Mouse (Mus musculus): Measurements from ENCODE around the gene Nrgn. TPM values are rescaled to one million over a fixed set of nuclear protein-coding genes. Genes with fewer than 3 reads are reported as not detected.
A peak's percentile ranks its signal among the peaks of the same experiment; 100 is the strongest.

Gene Nrgn
- total and polyA plus RNA-seq, 3 experiments, result 4.0 to 27.2 (median 21.7) TPM

- Histone ChIP-seq H3K36me3 (ENCODE audit: control insufficient read depth, insufficient read depth, low read length) (no peaks in the 10 kb centered on the region), H3K27ac (no peak overlapping the region), H3K79me2 (replicated peaks; ENCODE audit: control insufficient read depth, insufficient read depth, low read length) (no peaks in the 10 kb centered on the region), H3K4me3 (no peak overlapping the region), H3K9ac (ENCODE audit: low read depth, low read length) (no peak overlapping the region), H3K27me3 (ENCODE audit: control insufficient read depth, insufficient read depth, low read length) (no peaks in the 10 kb centered on the region), H3K4me1 (ENCODE audit: control insufficient read depth, insufficient read depth, low read length) (no peaks in the 10 kb centered on the region; the same call in 1 of the 2 replicates)
- WGBS, result 91% methylated on average over 2 of the region's 2 CpGs
- no peak for DNase-seq
- TF ChIP-seq CTCF (IDR thresholded peaks at IDR 0.05) (no peak), EP300 (IDR thresholded peaks at IDR 0.05; ENCODE audit: insufficient read depth, low read depth, low read length) (no peak), POLR2A (IDR thresholded peaks at IDR 0.05; ENCODE audit: insufficient read depth, low read depth, low read length) (no peak)
- intact Hi-C loops (cut with DNase I), result no loop called here
Measured at GRCm38 (mm10) chr9:37560617-37561016, 7.9 kb upstream of the Nrgn start.

GRCm38 (mm10) chr9:37556366-37556765, 3.7 kb upstream of the Nrgn start:
- H3K4me3 ChIP-seq, result no peak overlapping the region
- H3K27me3 ChIP-seq (ENCODE audit: control insufficient read depth, insufficient read depth, low read length), result no peaks in the 10 kb centered on the region
- H3K4me1 ChIP-seq (ENCODE audit: control insufficient read depth, insufficient read depth, low read length), result peaks cover 4% of the 10 kb centered on the region
- H3K27ac ChIP-seq, result no peak overlapping the region
- no peak for TF ChIP-seq POLR2A (IDR thresholded peaks at IDR 0.05; ENCODE audit: insufficient read depth, low read depth, low read length)
- TF ChIP-seq CTCF (IDR thresholded peaks at IDR 0.05), result no peak
- TF ChIP-seq EP300 (IDR thresholded peaks at IDR 0.05; ENCODE audit: insufficient read depth, low read depth, low read length), result no peak
- no peaks in the 10 kb centered on the region for H3K79me2 ChIP-seq (replicated peaks; ENCODE audit: control insufficient read depth, insufficient read depth, low read length)
- intact Hi-C loops (cut with DNase I), result no loop called here
- H3K36me3 ChIP-seq (ENCODE audit: control insufficient read depth, insufficient read depth, low read length), result no peaks in the 10 kb centered on the region
- WGBS, result 87% methylated on average over 3 of the region's 3 CpGs
- no peak overlapping the region for H3K9ac ChIP-seq (ENCODE audit: low read depth, low read length)
- no peak for DNase-seq

GRCm38 (mm10) chr9:37554838-37555748, 2.4 kb upstream of the Nrgn start, which contains the start of gene Siae:
Siae (plus strand) TSS chr9:37555698.
- no peak within 1 kb of the TSS for H3K27ac ChIP-seq
- no peak within 1 kb of the TSS for H3K4me3 ChIP-seq
- no peak for DNase-seq
- 27% methylated on average over 7 of the region's 7 CpGs for WGBS
- TF ChIP-seq POLR2A (IDR thresholded peaks at IDR 0.05; ENCODE audit: insufficient read depth, low read depth, low read length) (no peak), CTCF (IDR thresholded peaks at IDR 0.05) (no peak), EP300 (IDR thresholded peaks at IDR 0.05; ENCODE audit: insufficient read depth, low read depth, low read length) (no peak)
- no peaks in the 10 kb centered on the region for H3K36me3 ChIP-seq (ENCODE audit: control insufficient read depth, insufficient read depth, low read length)
- H3K4me1 ChIP-seq (ENCODE audit: control insufficient read depth, insufficient read depth, low read length), result peaks cover 4% of the 10 kb centered on the region
- no peaks in the 10 kb centered on the region for H3K27me3 ChIP-seq (ENCODE audit: control insufficient read depth, insufficient read depth, low read length)
- no peaks in the 10 kb centered on the region for H3K79me2 ChIP-seq (replicated peaks; ENCODE audit: control insufficient read depth, insufficient read depth, low read length)
- H3K9ac ChIP-seq (ENCODE audit: low read depth, low read length), result no peak within 1 kb of the TSS
- intact Hi-C loops (cut with DNase I), result no loop called here

- DNase-seq, result no peak
- H3K27ac ChIP-seq, result no peak overlapping the region
- no peak overlapping the region for H3K4me3 ChIP-seq
- no peak overlapping the region for H3K9ac ChIP-seq (ENCODE audit: low read depth, low read length)
- H3K4me1 ChIP-seq (ENCODE audit: control insufficient read depth, insufficient read depth, low read length), result peaks cover 4% of the 10 kb centered on the region
- H3K27me3 ChIP-seq (ENCODE audit: control insufficient read depth, insufficient read depth, low read length), result no peaks in the 10 kb centered on the region
- H3K79me2 ChIP-seq (replicated peaks; ENCODE audit: control insufficient read depth, insufficient read depth, low read length), result no peaks in the 10 kb centered on the region
- intact Hi-C loops (cut with DNase I), result no loop called here
- WGBS, result 78% methylated on average over 1 of the region's 1 CpGs
- TF ChIP-seq POLR2A (IDR thresholded peaks at IDR 0.05; ENCODE audit: insufficient read depth, low read depth, low read length) (no peak), EP300 (IDR thresholded peaks at IDR 0.05; ENCODE audit: insufficient read depth, low read depth, low read length) (no peak), CTCF (IDR thresholded peaks at IDR 0.05) (no peak)
- no peaks in the 10 kb centered on the region for H3K36me3 ChIP-seq (ENCODE audit: control insufficient read depth, insufficient read depth, low read length)
Measured at GRCm38 (mm10) chr9:37554279-37554678, 1.6 kb upstream of the Nrgn start.

GRCm38 (mm10) chr9:37551751-37552531, 763 bp downstream of the Nrgn start:
- H3K27ac ChIP-seq, result no peak overlapping the region
- H3K36me3 ChIP-seq (ENCODE audit: control insufficient read depth, insufficient read depth, low read length), result no peaks in the 10 kb centered on the region
- TF ChIP-seq POLR2A (IDR thresholded peaks at IDR 0.05; ENCODE audit: insufficient read depth, low read depth, low read length) (no peak), CTCF (IDR thresholded peaks at IDR 0.05) (no peak), EP300 (IDR thresholded peaks at IDR 0.05; ENCODE audit: insufficient read depth, low read depth, low read length) (no peak)
- peak overlapping the region; percentile 49 for H3K4me3 ChIP-seq
- no peaks in the 10 kb centered on the region for H3K79me2 ChIP-seq (replicated peaks; ENCODE audit: control insufficient read depth, insufficient read depth, low read length)
- DNase-seq, result no peak
- WGBS, result 3% methylated on average over 23 of the region's 23 CpGs
- H3K4me1 ChIP-seq (ENCODE audit: control insufficient read depth, insufficient read depth, low read length), result peaks cover 4% of the 10 kb centered on the region
- intact Hi-C loops (cut with DNase I), result no loop called here
- peak overlapping the region; percentile 14; the same call in 1 of the 2 replicates for H3K9ac ChIP-seq (ENCODE audit: low read depth, low read length)
- no peaks in the 10 kb centered on the region for H3K27me3 ChIP-seq (ENCODE audit: control insufficient read depth, insufficient read depth, low read length)

Data from heart, adult 2 months (tissue).